24 mouse cellular contexts compared by ENCODE assay signal in the genomic region with DNA sequence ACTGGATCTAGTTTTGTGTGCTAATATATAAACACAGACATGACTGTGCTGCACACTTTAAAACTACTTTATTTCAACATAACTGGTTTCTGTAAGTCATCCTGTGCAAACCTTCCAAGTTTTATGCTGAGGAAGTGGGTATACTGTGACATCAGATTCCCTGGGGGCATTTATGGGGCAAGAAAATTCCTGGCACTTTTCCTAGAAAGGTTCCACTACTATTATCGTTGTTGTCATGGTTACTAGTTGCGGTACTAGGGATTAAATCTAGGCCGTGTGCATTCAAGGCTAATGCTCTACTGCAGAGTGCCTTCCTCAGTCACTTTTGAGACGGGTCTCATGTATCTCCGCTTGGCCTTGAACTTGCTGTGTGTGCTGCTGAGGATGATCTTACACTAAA.
DNase-seq lines count a peak whose midpoint lies in the region; ATAC-seq and TF ChIP-seq lines count a peak whose summit lies in the region.
"Had no signal": no experiment of that assay in that cellular context is flagged by ENCODE, and none has a peak within 500 bp of the region (broad histone marks: within the 10 kb centered on the region; RNA-seq: fewer than 3 reads in every experiment).

No protein-coding gene starts in this region.

- no peaks in the 10 kb centered on the region for H3K27me3 ChIP-seq in limb, embryonic 14.5 days (ENCODE audit: control insufficient read depth, insufficient read depth, low read length)
- peaks cover 7% of the 10 kb centered on the region for H3K27me3 ChIP-seq in limb, embryonic 10.5 days (ENCODE audit: low read depth, poor library complexity, severe bottlenecking)
- H3K27me3 ChIP-seq: embryonic facial prominence, embryonic 13.5 days; forebrain, embryonic 12.5 days had no signal

- no peak for TF ChIP-seq POLR2A in limb, embryonic 14.5 days (IDR thresholded peaks at IDR 0.05; ENCODE audit: borderline replicate concordance, extremely low read depth, insufficient read depth, insufficient read length)

- H3K9ac ChIP-seq in limb, embryonic 14.5 days (ENCODE audit: low read depth, low read length, severe bottlenecking) = no peak overlapping the region
- H3K9ac ChIP-seq: embryonic facial prominence, embryonic 13.5 days; forebrain, embryonic 12.5 days had no signal

- H3K9me3 ChIP-seq in limb, embryonic 14.5 days (ENCODE audit: control insufficient read depth, low read length) = peaks cover 12% of the 10 kb centered on the region
- no peaks in the 10 kb centered on the region for H3K9me3 ChIP-seq in limb, embryonic 10.5 days (replicated peaks)

- H3K4me2 ChIP-seq in limb, embryonic 14.5 days (replicated peaks; ENCODE audit: low read depth, low read length, severe bottlenecking) = no peak overlapping the region
- H3K4me2 ChIP-seq: embryonic facial prominence, embryonic 13.5 days; forebrain, embryonic 12.5 days had no signal

- no peaks in the 10 kb centered on the region for H3K4me1 ChIP-seq in limb, embryonic 14.5 days (ENCODE audit: control insufficient read depth, insufficient read depth, low read length)
- no peaks in the 10 kb centered on the region for H3K4me1 ChIP-seq in limb, embryonic 10.5 days
- H3K4me1 ChIP-seq: embryonic facial prominence, embryonic 13.5 days; forebrain, embryonic 12.5 days had no signal

- H3K27ac ChIP-seq in limb, embryonic 14.5 days (replicated peaks; ENCODE audit: low read depth, low read length) = no peak overlapping the region
- no peak overlapping the region for H3K27ac ChIP-seq in limb, embryonic 10.5 days
- H3K27ac ChIP-seq: embryonic facial prominence, embryonic 13.5 days; forebrain, embryonic 10.5 days; forebrain, embryonic 12.5 days had no signal

- no peak overlapping the region for H3K4me3 ChIP-seq in limb, embryonic 14.5 days (replicated peaks; ENCODE audit: low read length)
- H3K4me3 ChIP-seq in limb, embryonic 10.5 days = no peak overlapping the region
- H3K4me3 ChIP-seq: embryonic facial prominence, embryonic 13.5 days; forebrain, embryonic 10.5 days; forebrain, embryonic 12.5 days had no signal

- H3K36me3 ChIP-seq in limb, embryonic 14.5 days (ENCODE audit: control insufficient read depth, insufficient read depth, low read length) = no peaks in the 10 kb centered on the region
- no peaks in the 10 kb centered on the region for H3K36me3 ChIP-seq in limb, embryonic 10.5 days
- H3K36me3 ChIP-seq: embryonic facial prominence, embryonic 13.5 days; G1E had no signal

- ATAC-seq in limb, embryonic 14.5 days (ENCODE audit: low FRiP score, low read depth) = no peak
- no peak for ATAC-seq in erythroid progenitor cell, adult 5-6 weeks (replicated peaks; ENCODE audit: low FRiP score, poor library complexity, severe bottlenecking)
- ATAC-seq: CD4-positive, CD25-positive, alpha-beta regulatory T cell, adult 4 months; forebrain, embryonic 14.5 days; forebrain, embryonic 16.5 days had no signal

- peak; percentile 27 for DNase-seq in limb, embryonic 14.5 days (ENCODE audit: low spot score)
- no peak for DNase-seq in limb, embryonic 10.5 days (ENCODE audit: low spot score)
- DNase-seq in 3T3-L1 (ENCODE audit: low read depth, low spot score) (peak; percentile 59), NIH3T3 (ENCODE audit: low read depth) (peak; percentile 22)
- DNase-seq in gonadal fat pad, adult 2 months (ENCODE audit: low read depth) = peak; percentile 12
- no peak for DNase-seq in kidney, postnatal 10 days
- DNase-seq in spleen, postnatal 14 days (ENCODE audit: low spot score in 2 of 2) = no peak
- DNase-seq: adrenal gland, adult 8-10 months; adrenal gland, postnatal 14 days; adrenal gland, postnatal 36 days; B cell, adult 2 months; cerebellum, adult 11-12 months; cerebellum, adult 2 months; cerebellum, adult 9-10 months; cerebellum, postnatal 10 days; cerebellum, postnatal 25 days had no signal

- WGBS in limb, embryonic 14.5 days = 66% methylated on average over 5 of the region's 5 CpGs
- WGBS in limb, embryonic 10.5 days = 94% methylated on average over 5 of the region's 5 CpGs

Comparison
In these comparisons a context has a peak if more than half of its experiments do, and no peak if none do; other contexts are left out.
1. DNase-seq: peak in limb, embryonic 14.5 days (single experiment), 3T3-L1 (single experiment), NIH3T3 (single experiment) and gonadal fat pad, adult 2 months (single experiment); none in limb, embryonic 10.5 days (single experiment), kidney, postnatal 10 days (single experiment) and spleen, postnatal 14 days (0 of 2).